7 mouse cellular contexts compared by ENCODE assay signal in the genomic region with DNA sequence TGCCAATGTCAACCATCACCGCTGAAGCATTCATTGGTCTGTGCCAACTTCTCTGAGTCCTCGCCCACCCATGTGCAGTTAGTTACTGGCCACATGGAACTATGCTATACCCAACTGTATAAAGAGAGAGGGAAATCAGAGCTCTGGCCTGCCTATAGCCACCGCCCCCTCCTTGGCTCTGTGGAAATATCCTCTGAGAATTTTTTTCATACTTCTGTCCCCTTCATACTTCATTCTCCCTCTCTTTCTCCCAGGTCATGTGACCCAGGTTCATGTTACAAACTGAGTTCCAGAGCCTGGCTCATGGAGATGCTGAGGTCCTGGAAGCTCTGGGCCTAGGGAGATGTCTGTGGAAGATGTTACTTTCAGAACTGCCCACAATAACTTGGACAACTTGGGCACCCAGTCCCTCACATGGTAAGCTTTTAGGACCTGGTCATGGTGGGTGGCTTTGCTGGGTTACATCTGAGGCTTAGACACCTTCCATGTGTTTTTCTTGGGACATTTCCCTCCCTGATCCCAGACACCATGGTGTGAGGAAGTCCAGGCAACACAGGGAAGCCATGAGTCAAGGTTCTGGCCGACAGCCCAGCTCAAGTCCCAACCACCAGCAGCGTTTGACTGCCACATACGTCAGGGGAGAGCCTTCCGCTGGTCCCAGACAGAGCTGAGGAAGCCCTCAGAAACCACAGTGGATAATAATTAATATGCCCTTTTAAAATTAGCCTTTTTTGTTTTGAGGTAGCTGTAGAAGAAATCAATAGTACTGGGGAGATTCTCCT.
A peak's percentile ranks its signal among the peaks of the same experiment; 100 is the strongest.
DNase-seq lines count a peak whose midpoint lies in the region.

No protein-coding gene starts in this region.

- peak; percentile 85 for DNase-seq in 416B (ENCODE audit: low read depth)
- DNase-seq in NIH3T3 (ENCODE audit: low read depth), result peak; percentile 84
- DNase-seq in gastrocnemius, postnatal 10 days, result peak; percentile 26
- peak; percentile 56 for DNase-seq in kidney, adult 9 months
- DNase-seq in lung, postnatal 36 days, result peak; percentile 92
- no peak for DNase-seq in spleen, postnatal 36 days (ENCODE audit: low spot score in 2 of 2)
- DNase-seq in spleen, postnatal 10 days (ENCODE audit: low spot score in 2 of 2), result no peak

Comparison
In these comparisons a context has a peak if more than half of its experiments do, and no peak if none do; other contexts are left out.
1. DNase-seq: peak in 416B (single experiment), NIH3T3 (single experiment), gastrocnemius, postnatal 10 days (single experiment), kidney, adult 9 months (single experiment) and lung, postnatal 36 days (single experiment); none in spleen, postnatal 36 days (0 of 2) and spleen, postnatal 10 days (0 of 2).